Mouse (Mus musculus) embryonic fibroblast, embryonic 13.5 days (primary cell): ENCODE measurements at regions not wholly inside any gene's neighbourhood (a gene's known extent, or its start where the extent isn't known, plus 50 kb on each side); places are given as distances from the start of the nearest gene placed in this dataset.

Experiments
- CTCF ChIP-seq: IDR thresholded peaks from 2 replicates; pipeline ENCODE4 v1.5.1; 2011; ENCODE audit warnings: mild to moderate bottlenecking, control low read depth, low read length, moderate library complexity, borderline replicate concordance; ENCODE audit not compliant: insufficient read depth
- POLR2A ChIP-seq: IDR thresholded peaks from 2 replicates; pipeline ENCODE4 v1.6.1; 2011; ENCODE audit warnings: low read depth, mild to moderate bottlenecking, control low read depth, low read length, moderate library complexity

- no peak for TF ChIP-seq CTCF
- no peak for TF ChIP-seq POLR2A
Measured at GRCm38 (mm10) chr15:64621876-64622275, 195.6 kb upstream of the Gm21798 start.
